Mouse (Mus musculus) kidney, embryonic 15.5 days (tissue): ENCODE data around the gene Tas2r103. TPM values are rescaled to one million over a fixed set of nuclear protein-coding genes. Genes with fewer than 3 reads are reported as not detected.

ENCODE experiments used
- ATAC-seq: fragments of 200-750 bp; cut with Nextera tagmentation; replicated peaks from 2 replicates; pipeline ENCODE4 v1.8.0; 2017; ENCODE audit warnings: moderate TSS enrichment; ENCODE audit not compliant: low FRiP score
- H3K27ac ChIP-seq: fragments of 300-500 bp; sonication (generic); 2 replicates; pipeline ENCODE4 v1.5.1; 2015; ENCODE audit warnings: mild to moderate bottlenecking, inconsistent platforms
- H3K27me3 ChIP-seq: fragments of 300-500 bp; sonication (generic); 2 replicates; pipeline ENCODE4 v1.6.1; 2015; ENCODE audit warnings: inconsistent platforms
- H3K36me3 ChIP-seq: fragments of 300-500 bp; sonication (generic); 2 replicates; pipeline ENCODE4 v1.6.1; 2015; ENCODE audit warnings: inconsistent platforms
- H3K4me1 ChIP-seq: fragments of 300-500 bp; sonication (generic); 2 replicates; pipeline ENCODE4 v1.6.1; 2015; ENCODE audit warnings: inconsistent platforms
- H3K4me2 ChIP-seq: fragments of 300-500 bp; sonication (generic); 2 replicates; pipeline ENCODE4 v1.6.1; 2015; ENCODE audit warnings: moderate library complexity, mild to moderate bottlenecking, inconsistent platforms
- H3K4me3 ChIP-seq: fragments of 300-500 bp; sonication (generic); replicated peaks from 2 replicates; pipeline ENCODE4 v1.5.1; 2015; ENCODE audit warnings: mild to moderate bottlenecking, inconsistent platforms
- H3K9ac ChIP-seq: fragments of 300-500 bp; sonication (generic); 2 replicates; pipeline ENCODE4 v1.6.1; 2015; ENCODE audit warnings: mild to moderate bottlenecking, inconsistent platforms
- H3K9me3 ChIP-seq: fragments of 300-500 bp; sonication (generic); replicated peaks from 2 replicates; pipeline ENCODE4 v1.6.1; 2016; ENCODE audit warnings: inconsistent platforms
- WGBS: fragments of 180-500 bp; shearing (Covaris S2); methylation state at CpG from one replicate; pipeline ENCODE4 v1.1.7; 2015; ENCODE audit warnings: mixed read lengths; 5-methylcytosine and 5-hydroxymethylcytosine counted together
- polyA plus RNA-seq: library from polyadenylated mRNA; unstranded; fragments of >200 nt; fragmentation: Nextera tagmentation; extraction: Ambion mirVana; gene quantifications from 2 replicates; pipeline ENCODE4 v1.2.1, GENCODE M21; 2015

The Tas2r103 gene
- polyA plus RNA-seq, result not detected in 2 replicates

DNA sequence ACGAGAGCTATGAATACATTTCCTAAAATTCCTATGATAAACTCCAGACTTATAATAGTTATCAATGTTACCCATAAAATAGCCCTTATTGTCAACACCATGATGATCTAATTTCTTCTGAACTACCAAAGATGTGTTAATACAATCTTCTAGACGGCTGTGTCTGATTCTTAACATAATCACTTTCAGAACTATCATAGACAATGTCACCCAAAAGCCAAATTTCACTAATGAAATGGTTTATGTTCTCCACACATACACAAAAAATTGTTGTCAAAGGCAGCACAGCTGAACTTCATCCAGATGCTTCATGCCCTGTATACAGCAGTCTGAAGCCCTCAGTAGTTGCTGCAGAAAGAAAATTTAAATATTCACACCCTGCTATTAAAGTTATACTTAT, at the start of gene Tas2r103:
Tas2r103 (minus strand) TSS at position 101 of the 400 bp plus-strand sequence.
- H3K27me3 ChIP-seq, result no peaks in the 10 kb centered on the region
- no peaks in the 10 kb centered on the region for H3K9me3 ChIP-seq
- 87% methylated on average over 2 of the region's 2 CpGs for WGBS
- no peak for ATAC-seq
- H3K9ac ChIP-seq, result no peak within 1 kb of the TSS
- H3K36me3 ChIP-seq, result no peaks in the 10 kb centered on the region
- H3K27ac ChIP-seq, result no peak within 1 kb of the TSS
- no peak within 1 kb of the TSS for H3K4me3 ChIP-seq
- no peak within 1 kb of the TSS for H3K4me2 ChIP-seq
- no peaks in the 10 kb centered on the region for H3K4me1 ChIP-seq

DNA sequence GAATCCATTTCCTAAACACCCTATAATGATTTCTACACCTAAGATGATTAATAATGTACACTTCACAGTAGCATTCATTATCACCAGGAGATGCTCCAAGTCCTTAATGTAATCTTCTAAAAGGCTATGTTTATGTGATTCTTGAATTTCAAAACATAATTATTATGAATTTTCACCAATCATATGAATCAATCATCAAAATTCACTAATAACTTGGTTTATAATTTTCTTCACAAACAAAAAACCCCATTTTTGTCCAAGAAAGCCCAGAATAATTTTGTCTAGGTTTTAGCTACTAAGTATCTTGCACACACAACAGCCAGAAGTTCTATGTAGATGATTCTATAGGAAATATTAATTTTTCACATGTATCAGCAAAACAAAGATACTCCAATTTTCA, 18.8 kb upstream of the Tas2r103 start, which contains the start of gene Tas2r140:
Tas2r140 (minus strand) TSS at position 101 of the 400 bp plus-strand sequence.
- no peak for ATAC-seq
- Histone ChIP-seq H3K27me3 (no peaks in the 10 kb centered on the region), H3K27ac (no peak within 1 kb of the TSS), H3K36me3 (no peaks in the 10 kb centered on the region), H3K9me3 (no peaks in the 10 kb centered on the region), H3K4me3 (no peak within 1 kb of the TSS), H3K4me1 (no peaks in the 10 kb centered on the region), H3K4me2 (no peak within 1 kb of the TSS), H3K9ac (no peak within 1 kb of the TSS)

Other genes with a start within 250 kb of the Tas2r103 start
- gene Tas2r117, start 234.3 kb downstream of the Tas2r103 start, polyA plus RNA-seq, result not detected in 2 replicates
- gene Tas2r123, start 190.0 kb downstream of the Tas2r103 start, polyA plus RNA-seq, result not detected in 2 replicates
- not detected in 2 replicates for gene Tas2r116, start 181.7 kb downstream of the Tas2r103 start, polyA plus RNA-seq
- not detected in 2 replicates for gene Tas2r110, start 169.1 kb downstream of the Tas2r103 start, polyA plus RNA-seq
- gene Tas2r113, start 144.1 kb downstream of the Tas2r103 start, polyA plus RNA-seq, result not detected in 2 replicates
- not detected in 2 replicates for gene Tas2r125, start 127.5 kb downstream of the Tas2r103 start, polyA plus RNA-seq
- not detected in 2 replicates for gene Tas2r129, start 86.0 kb downstream of the Tas2r103 start, polyA plus RNA-seq
- gene Tas2r131, start 79.2 kb downstream of the Tas2r103 start, polyA plus RNA-seq, result not detected in 2 replicates
- gene Tas2r109, start 56.1 kb downstream of the Tas2r103 start, polyA plus RNA-seq, result not detected in 2 replicates
- gene Tas2r140, start 18.7 kb upstream of the Tas2r103 start, polyA plus RNA-seq, result not detected in 2 replicates
- gene Smim10l1, start 67.8 kb upstream of the Tas2r103 start, polyA plus RNA-seq, result 85.2 and 93.2 TPM in 2 replicates